Mouse (Mus musculus) kidney, embryonic 14.5 days (tissue): ENCODE results near the gene Sh3bp4. TPM values are rescaled to one million over a fixed set of nuclear protein-coding genes. Genes with fewer than 3 reads are reported as not detected.
A peak's percentile ranks its signal among the peaks of the same experiment; 100 is the strongest.

Experiments used
- ATAC-seq: fragments of 200-750 bp; cut with Nextera tagmentation; 2 replicates; pipeline ENCODE4 v1.8.0; 2017; ENCODE audit warnings: moderate number of reproducible peaks, mild to moderate bottlenecking, moderate TSS enrichment, moderate library complexity; ENCODE audit not compliant: low FRiP score, low TSS enrichment
- H3K27ac ChIP-seq: fragments of 300-500 bp; sonication (generic); 2 replicates; pipeline ENCODE4 v1.5.1; 2014; ENCODE audit warnings: low read depth, mild to moderate bottlenecking, low read length, moderate library complexity, mixed read lengths
- H3K27me3 ChIP-seq: fragments of 300-500 bp; sonication (generic); 2 replicates; pipeline ENCODE4 v1.6.1; 2014; ENCODE audit warnings: mild to moderate bottlenecking, low read length; ENCODE audit not compliant: control insufficient read depth, insufficient read depth
- H3K36me3 ChIP-seq: fragments of 300-500 bp; sonication (generic); 2 replicates; pipeline ENCODE4 v1.6.1; 2014; ENCODE audit warnings: low read length, mixed read lengths; ENCODE audit not compliant: control insufficient read depth, insufficient read depth
- H3K4me1 ChIP-seq: fragments of 300-500 bp; sonication (generic); 2 replicates; pipeline ENCODE4 v1.6.1; 2014; ENCODE audit warnings: low read length, mixed read lengths; ENCODE audit not compliant: control insufficient read depth, insufficient read depth
- H3K4me2 ChIP-seq: fragments of 300-500 bp; sonication (generic); replicated peaks from 2 replicates; pipeline ENCODE4 v1.6.1; 2014; ENCODE audit warnings: low read depth, mild to moderate bottlenecking, low read length
- H3K4me3 ChIP-seq: fragments of 300-500 bp; sonication (generic); 2 replicates; pipeline ENCODE4 v1.5.1; 2014; ENCODE audit warnings: mild to moderate bottlenecking, low read length
- H3K9ac ChIP-seq: fragments of 300-500 bp; sonication (generic); 2 replicates; pipeline ENCODE4 v1.6.1; 2014; ENCODE audit warnings: low read depth, mild to moderate bottlenecking, low read length, moderate library complexity
- H3K9me3 ChIP-seq: fragments of 300-500 bp; sonication (generic); 2 replicates; pipeline ENCODE4 v1.6.1; 2016; ENCODE audit warnings: low read length; ENCODE audit not compliant: control insufficient read depth
- WGBS: fragments of 180-500 bp; shearing (Covaris S2); extraction: QIAGEN DNeasy Blood & Tissue Kit; methylation state at CpG from one replicate; pipeline ENCODE4 v1.1.7; 2014; 5-methylcytosine and 5-hydroxymethylcytosine counted together
- polyA plus RNA-seq: library from polyadenylated mRNA; unstranded; fragments of >200 nt; fragmentation: Nextera tagmentation; extraction: Ambion mirVana; gene quantifications from 2 replicates; pipeline ENCODE4 v1.2.1, GENCODE M21; 2014

Gene Sh3bp4
- polyA plus RNA-seq, 1 experiment from 2014 or later: 26.1 TPM

DNA sequence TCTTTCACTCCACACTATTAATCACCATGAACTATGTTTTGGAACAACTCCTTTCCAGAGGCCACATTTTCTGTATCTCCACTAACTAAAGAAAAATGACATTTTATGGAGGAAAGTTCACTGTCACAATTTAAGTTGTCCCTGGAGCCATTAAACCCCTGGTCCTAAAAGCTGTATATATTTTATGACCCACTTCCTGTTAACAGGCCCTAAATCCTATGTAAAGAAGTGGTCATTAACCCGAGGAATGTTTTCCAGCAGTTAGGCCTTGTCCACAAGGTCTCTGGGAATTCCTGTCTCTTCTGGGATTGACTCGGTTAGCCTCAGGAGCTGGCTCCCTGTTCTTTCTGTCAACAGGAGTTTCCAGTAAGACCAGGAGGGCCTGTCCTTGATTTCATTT, 30.4 kb upstream of the Sh3bp4 start:
- Histone ChIP-seq H3K4me1 (peaks cover 15% of the 10 kb centered on the region), H3K27me3 (no peaks in the 10 kb centered on the region), H3K9ac (no peak overlapping the region), H3K36me3 (no peaks in the 10 kb centered on the region), H3K4me3 (no peak overlapping the region), H3K4me2 (no peak overlapping the region), H3K27ac (no peak overlapping the region), H3K9me3 (no peaks in the 10 kb centered on the region)
- peak; percentile 64; the same call in 1 of the 2 replicates for ATAC-seq
- 17% methylated on average over 2 of the region's 2 CpGs for WGBS

GRCm38 (mm10) chr1:89041290-89041689, 28.9 kb upstream of the Sh3bp4 start:
- Histone ChIP-seq H3K4me2 (no peak overlapping the region), H3K9me3 (no peaks in the 10 kb centered on the region), H3K4me3 (no peak overlapping the region), H3K27ac (no peak overlapping the region), H3K27me3 (no peaks in the 10 kb centered on the region), H3K9ac (no peak overlapping the region), H3K4me1 (peaks cover 15% of the 10 kb centered on the region), H3K36me3 (no peaks in the 10 kb centered on the region)
- 40% methylated on average over 5 of the region's 5 CpGs for WGBS
- ATAC-seq: no peak

GRCm38 (mm10) chr1:89042081-89042480, 28.1 kb upstream of the Sh3bp4 start:
- H3K27ac ChIP-seq: no peak overlapping the region
- no peak overlapping the region for H3K4me3 ChIP-seq
- no peak for ATAC-seq
- 79% methylated on average over 4 of the region's 4 CpGs for WGBS
- H3K36me3 ChIP-seq: no peaks in the 10 kb centered on the region
- peaks cover 15% of the 10 kb centered on the region for H3K4me1 ChIP-seq
- H3K27me3 ChIP-seq: no peaks in the 10 kb centered on the region
- no peak overlapping the region for H3K4me2 ChIP-seq
- no peaks in the 10 kb centered on the region for H3K9me3 ChIP-seq
- no peak overlapping the region for H3K9ac ChIP-seq

DNA sequence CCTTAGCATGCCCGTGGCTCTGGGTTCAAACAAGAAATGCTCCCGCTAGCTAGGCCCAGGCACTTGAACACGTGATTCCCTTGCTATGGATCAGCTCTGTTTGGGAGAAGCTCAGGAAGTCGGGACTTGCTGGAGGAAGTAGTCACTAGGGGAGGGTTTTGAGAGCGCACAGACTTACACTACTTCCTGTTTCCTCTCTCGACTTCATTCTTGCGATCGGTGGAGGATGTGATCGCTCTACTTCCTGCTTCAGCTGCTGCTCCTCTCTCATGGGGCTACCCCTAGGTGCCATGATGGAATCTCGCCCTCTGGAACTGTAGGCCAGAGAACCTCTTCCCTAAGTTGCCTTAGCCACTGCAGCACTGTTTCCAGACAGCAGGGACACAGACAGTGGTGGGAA, 27.3 kb upstream of the Sh3bp4 start:
- Histone ChIP-seq H3K4me2 (no peak overlapping the region), H3K4me1 (peaks cover 15% of the 10 kb centered on the region), H3K9me3 (no peaks in the 10 kb centered on the region), H3K4me3 (no peak overlapping the region), H3K36me3 (no peaks in the 10 kb centered on the region), H3K27ac (no peak overlapping the region), H3K27me3 (no peaks in the 10 kb centered on the region), H3K9ac (no peak overlapping the region)
- 87% methylated on average over 10 of the region's 10 CpGs for WGBS
- ATAC-seq: no peak

GRCm38 (mm10) chr1:89045403-89045802, 24.8 kb upstream of the Sh3bp4 start:
- Histone ChIP-seq H3K27me3 (no peaks in the 10 kb centered on the region), H3K36me3 (no peaks in the 10 kb centered on the region), H3K4me1 (peaks cover 5% of the 10 kb centered on the region), H3K27ac (no peak overlapping the region), H3K9ac (no peak overlapping the region), H3K9me3 (no peaks in the 10 kb centered on the region), H3K4me3 (no peak overlapping the region), H3K4me2 (no peak overlapping the region)
- no peak for ATAC-seq
- 88% methylated on average over 8 of the region's 8 CpGs for WGBS

- Histone ChIP-seq H3K4me3 (no peak overlapping the region), H3K4me1 (no peaks in the 10 kb centered on the region), H3K9me3 (no peaks in the 10 kb centered on the region), H3K9ac (no peak overlapping the region), H3K27me3 (no peaks in the 10 kb centered on the region), H3K4me2 (no peak overlapping the region), H3K36me3 (no peaks in the 10 kb centered on the region), H3K27ac (no peak overlapping the region)
- 57% methylated on average over 4 of the region's 4 CpGs for WGBS
- no peak for ATAC-seq
These were observed 20.7 kb upstream of the Sh3bp4 start for GRCm38 (mm10) chr1:89049506-89049905.

- Histone ChIP-seq H3K4me1 (no peaks in the 10 kb centered on the region), H3K9me3 (0 out of 2 replicates have a peak, but pooled peaks cover 5% of the 10 kb centered on the region), H3K27ac (no peak overlapping the region), H3K9ac (no peak overlapping the region), H3K27me3 (no peaks in the 10 kb centered on the region), H3K4me2 (no peak overlapping the region), H3K36me3 (no peaks in the 10 kb centered on the region), H3K4me3 (no peak overlapping the region)
- no peak for ATAC-seq
- WGBS: 31% methylated on average over 1 of the region's 1 CpGs
These were observed 14.0 kb upstream of the Sh3bp4 start for GRCm38 (mm10) chr1:89056175-89056574.

DNA sequence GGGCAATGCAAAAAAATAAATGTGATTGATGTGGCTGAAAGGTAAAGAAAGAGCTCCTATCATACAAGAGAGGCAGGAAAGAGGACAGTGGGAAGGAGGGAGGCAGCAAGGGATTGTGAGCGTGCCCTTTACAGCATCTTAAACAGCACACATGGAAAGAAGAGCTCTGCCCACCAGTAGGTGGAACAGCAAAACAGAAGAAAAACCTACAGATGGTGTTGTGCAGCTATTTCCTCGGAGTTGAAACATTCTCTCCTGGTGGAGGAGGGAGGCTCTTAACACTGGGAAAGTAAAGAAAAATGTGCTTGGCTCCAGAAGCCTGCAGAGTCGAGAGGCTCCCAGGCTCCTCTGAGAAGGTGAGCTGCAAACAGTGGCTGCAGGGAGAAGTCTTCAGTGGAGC, 12.8 kb upstream of the Sh3bp4 start:
- Histone ChIP-seq H3K4me1 (no peaks in the 10 kb centered on the region), H3K27ac (no peak overlapping the region), H3K4me2 (no peak overlapping the region), H3K4me3 (no peak overlapping the region), H3K9me3 (0 out of 2 replicates have a peak, but pooled peaks cover 7% of the 10 kb centered on the region), H3K27me3 (no peaks in the 10 kb centered on the region), H3K9ac (no peak overlapping the region), H3K36me3 (no peaks in the 10 kb centered on the region)
- no peak for ATAC-seq
- WGBS: 86% methylated on average over 3 of the region's 3 CpGs

GRCm38 (mm10) chr1:89058011-89058410, 12.2 kb upstream of the Sh3bp4 start:
- WGBS: 89% methylated on average over 1 of the region's 1 CpGs
- Histone ChIP-seq H3K4me2 (no peak overlapping the region), H3K9me3 (0 out of 2 replicates have a peak, but pooled peaks cover 7% of the 10 kb centered on the region), H3K27me3 (no peaks in the 10 kb centered on the region), H3K36me3 (no peaks in the 10 kb centered on the region), H3K4me1 (no peaks in the 10 kb centered on the region), H3K27ac (no peak overlapping the region), H3K4me3 (no peak overlapping the region), H3K9ac (no peak overlapping the region)
- no peak for ATAC-seq
